Mouse (Mus musculus) adrenal gland, adult 2 months (tissue): ENCODE data around the gene Dusp15. TPM values are rescaled to one million over a fixed set of nuclear protein-coding genes. Genes with fewer than 3 reads are reported as not detected.

Experiments used
- DNase-seq: peaks from one replicate; pipeline ENCODE4 v3.0.0; 2021
- polyA plus RNA-seq: library from polyadenylated mRNA; depleted of rRNA; stranded (reverse); fragments of >200 nt; gene quantifications from 2 replicates; pipeline ENCODE4 v1.2.3, GENCODE M21; 2012; rRNA removed
- total RNA-seq, 2 experiments: library from RNA; stranded (reverse); gene quantifications; 2 replicates each; pipeline ENCODE4 v1.2.3; 2021

The Dusp15 gene
- total and polyA plus RNA-seq, 3 experiments: 0.82 to 2.9 (median 2.7) TPM

DNA sequence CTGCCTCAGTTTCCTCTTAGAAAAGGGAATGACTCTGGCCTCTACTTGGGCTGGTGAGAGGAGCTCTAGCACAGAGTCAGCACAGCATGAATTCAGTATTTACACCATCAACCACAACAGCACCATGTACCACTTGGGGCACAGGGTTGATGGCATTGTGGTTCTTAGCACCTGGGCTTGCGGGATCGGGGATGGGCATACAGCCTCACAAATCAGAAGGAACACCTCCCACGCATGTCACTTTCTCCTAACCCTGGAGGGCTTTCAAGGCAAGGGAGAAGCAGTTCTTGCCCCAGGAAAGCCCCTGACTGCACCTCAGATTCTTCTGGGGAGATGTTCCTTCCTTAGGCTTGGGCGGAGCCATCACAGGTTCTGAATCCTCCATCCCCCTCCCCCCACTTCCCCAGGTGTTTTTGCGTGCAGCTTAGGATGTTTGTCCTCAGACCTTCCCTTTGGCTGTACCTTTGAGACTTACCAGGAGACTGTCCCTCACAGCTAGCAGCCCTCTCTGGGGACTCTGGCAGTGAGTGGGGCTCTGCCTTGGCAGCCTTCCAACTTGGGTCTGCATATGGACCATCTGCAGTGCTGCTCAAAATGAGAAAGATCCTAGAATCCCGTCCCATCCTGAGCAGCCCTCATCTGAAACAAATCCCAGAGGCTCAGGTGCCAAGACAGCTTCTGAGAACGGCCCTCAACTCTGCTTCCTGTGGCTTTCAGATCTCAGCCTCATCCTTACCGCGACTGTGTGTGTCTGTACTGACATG is 45.0 kb downstream of the Dusp15 start:
- DNase-seq: no peak

DNA sequence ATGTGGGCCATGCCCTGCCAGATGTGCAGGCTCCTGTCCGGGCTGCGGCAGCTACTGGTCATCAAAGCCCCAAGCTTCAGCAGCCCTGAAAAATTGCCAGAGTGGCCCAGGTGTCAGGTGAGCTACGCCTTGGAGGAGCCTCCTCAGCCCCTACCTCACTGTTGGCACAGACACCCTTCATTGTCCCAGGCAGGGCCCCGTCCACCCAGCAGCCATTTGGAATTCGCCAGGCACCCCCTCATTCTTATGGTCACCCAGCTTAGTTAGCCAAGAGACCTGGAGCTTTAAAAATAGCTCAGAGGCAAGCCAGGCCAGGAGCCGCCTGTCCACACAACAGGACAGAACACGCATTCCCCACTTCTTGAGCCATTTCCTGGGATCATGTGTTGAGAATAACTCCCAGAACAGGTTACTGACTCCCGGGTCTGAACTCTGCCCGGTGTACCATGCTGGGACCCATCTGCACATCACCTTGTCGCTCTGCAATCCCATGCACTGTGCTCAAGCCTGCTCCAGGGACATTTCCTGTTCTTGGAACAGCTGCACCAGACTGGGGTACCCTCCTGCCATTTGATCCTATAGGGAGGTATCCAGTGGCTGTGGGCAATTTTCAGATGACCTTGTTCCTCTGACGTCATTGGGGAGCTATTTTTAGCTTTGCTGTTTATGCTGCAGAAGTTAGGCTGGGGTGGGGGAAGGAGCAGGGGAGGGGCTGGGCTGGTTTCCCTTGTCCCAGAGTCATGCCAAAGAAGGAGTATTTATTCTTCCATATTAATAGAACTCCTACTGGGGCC is 46.3 kb downstream of the Dusp15 start:
- DNase-seq: no peak

DNA sequence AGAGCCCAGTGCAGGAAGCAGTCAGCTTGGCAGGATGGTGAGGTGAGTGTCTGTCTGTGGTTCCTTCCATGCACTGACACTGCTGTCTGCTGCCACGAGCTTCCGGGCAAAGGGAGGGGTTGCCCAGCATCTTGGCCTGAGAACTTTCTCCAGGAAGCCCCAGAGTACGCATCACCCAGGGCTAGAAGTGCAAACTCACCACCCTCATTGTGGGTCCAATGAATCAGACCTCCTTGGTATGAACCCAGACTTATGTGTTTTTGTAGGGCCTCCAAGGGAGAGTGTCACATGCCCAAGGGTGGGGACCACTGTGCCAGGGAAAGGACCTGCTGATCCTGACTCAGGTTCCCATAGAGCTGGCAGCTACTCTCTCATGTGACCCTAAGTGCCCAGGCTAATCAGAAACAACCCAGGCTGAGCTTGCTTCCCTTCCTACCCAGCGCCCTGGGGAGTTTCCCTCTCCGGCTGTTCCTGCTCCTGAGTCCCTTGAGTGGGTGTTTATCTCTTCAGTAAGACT is 47.3 kb downstream of the Dusp15 start:
- no peak for DNase-seq

DNA sequence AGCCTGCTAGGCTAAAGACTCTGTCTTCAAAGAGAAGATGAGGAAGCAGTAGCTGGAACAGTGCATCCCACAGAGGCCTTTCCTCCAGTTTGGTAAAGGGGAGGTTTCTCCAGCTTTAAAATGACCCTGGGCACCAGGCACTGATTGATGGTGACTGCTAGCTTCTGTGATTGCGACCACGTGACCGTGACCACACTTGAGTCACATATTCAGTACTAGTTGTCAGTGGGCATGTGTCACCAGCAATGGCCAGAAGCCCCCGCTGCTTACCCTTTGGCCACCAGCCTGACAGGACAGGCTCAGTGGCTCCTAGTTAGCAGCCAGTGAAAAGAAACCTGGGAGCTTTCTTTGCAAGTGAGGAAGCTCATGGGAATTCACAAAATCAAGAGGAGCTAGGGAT is 47.9 kb downstream of the Dusp15 start:
- peak; percentile 90 for DNase-seq

DNA sequence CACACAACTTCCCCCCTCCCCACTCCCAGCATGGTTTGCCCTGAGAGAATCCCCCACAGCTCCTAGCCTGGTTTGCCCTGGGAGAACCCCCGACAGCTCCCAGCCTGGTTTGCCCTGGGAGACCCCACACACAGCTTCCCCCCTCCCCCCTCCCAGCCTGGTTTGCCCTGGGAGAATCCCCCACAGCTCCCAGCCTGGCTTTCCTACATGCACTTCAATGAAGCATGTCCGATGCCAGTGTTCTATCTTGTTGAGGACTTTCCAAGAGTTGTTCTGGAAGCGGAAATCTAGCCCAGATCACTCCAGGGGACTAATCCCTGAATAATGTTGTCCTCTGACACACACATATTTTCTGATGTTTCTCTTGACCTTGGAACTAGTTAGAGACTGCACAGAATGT is 48.8 kb downstream of the Dusp15 start:
- no peak for DNase-seq

DNA sequence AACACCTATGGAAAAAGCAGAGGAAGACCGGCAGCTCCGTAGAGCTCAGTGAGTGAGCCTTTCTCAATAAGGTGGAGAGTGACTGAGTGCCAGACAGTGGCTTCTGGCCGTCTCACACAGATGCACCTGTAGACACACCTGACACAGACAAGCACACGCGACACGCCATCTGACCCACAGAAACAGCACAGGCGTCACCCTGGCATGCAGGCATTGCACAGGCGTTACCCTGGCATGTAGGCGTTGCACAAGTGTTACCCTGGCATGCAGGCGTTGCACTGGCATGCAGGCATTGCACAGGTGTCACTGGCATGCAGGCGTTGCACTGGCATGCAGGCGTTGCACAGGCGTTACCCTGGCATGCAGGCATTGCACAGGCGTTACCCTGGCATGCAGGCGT is 50.2 kb downstream of the Dusp15 start:
- DNase-seq: no peak

DNA sequence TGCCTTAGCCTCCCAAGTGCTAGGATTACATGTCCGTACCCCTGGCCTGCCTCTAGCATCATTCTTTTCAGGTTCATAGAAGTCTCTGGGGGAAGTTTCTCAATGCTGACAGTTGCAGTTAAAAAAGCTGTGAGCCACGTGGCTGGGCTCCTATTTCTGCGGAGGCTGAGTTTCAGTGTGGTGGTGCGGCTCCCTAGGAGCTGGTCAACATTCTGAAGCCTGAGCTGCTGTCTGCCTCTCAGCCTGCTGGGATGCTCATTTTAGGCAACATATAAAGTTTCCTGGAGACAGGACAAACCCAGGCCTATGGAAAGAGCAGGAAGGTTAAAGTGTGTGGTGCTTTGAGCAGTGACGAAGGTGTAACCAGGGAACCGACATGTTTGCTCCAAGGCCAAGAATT is 52.5 kb downstream of the Dusp15 start:
- no peak for DNase-seq

DNA sequence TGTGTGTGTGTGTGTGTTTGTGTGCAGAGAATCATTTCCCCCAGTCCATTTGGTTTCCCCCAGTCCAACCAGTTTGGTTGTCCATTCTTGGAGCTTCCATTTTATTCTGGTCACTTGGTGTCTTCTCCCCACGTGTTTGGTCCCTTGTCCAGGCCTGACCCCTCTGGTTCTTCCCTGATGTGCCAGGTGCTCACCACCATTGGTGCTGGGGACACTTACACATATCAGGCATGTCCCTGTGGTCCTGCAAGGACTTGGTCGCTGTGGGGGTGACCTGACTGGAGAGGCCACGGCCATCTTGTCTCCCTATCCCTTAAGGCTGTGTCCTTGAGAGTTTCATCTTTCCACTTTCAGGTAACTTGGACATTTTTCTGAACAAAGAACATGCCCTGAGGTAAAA is 54.6 kb downstream of the Dusp15 start:
- no peak for DNase-seq

DNA sequence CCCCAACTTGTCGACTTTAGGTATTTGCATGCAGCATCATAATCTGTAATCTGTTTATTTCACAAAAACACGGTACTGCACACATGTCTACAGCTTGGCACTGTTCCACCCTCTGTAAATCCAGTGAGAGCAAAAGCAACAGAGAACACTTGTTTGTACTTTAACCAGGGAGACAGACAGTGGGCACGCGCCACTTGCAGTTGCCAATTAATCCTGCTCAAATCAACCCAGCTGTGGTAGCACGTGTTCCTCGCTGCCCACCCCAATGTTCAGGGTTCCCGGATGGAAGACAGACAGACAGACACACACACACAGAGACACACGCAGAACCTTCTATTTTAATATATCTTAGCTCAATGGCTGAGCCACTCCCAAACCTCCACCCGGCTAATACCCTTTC is 55.7 kb downstream of the Dusp15 start:
- no peak for DNase-seq

Other genes starting within 250 kb of the Dusp15 start
- 10 to 100 TPM; 41.5 to 67.3 TPM for gene Id1, start 215.4 kb downstream of the Dusp15 start, total RNA-seq
- 186 and 275 TPM in 2 replicates for gene Id1, start 215.4 kb downstream of the Dusp15 start, polyA plus RNA-seq
- 1 to 10 TPM; 1.4 to 3.4 TPM for gene Cox4i2, start 197.5 kb downstream of the Dusp15 start, total RNA-seq
- gene Cox4i2, start 197.5 kb downstream of the Dusp15 start, polyA plus RNA-seq: 3.9 and 4.4 TPM in 2 replicates
- gene Bcl2l1, start 120.0 kb downstream of the Dusp15 start, total RNA-seq: 10 to 100 TPM; 54.3 to 79.7 TPM
- gene Bcl2l1, start 120.0 kb downstream of the Dusp15 start, polyA plus RNA-seq: 42.4 and 43.8 TPM in 2 replicates
- 1 to 10 TPM; 2.0 to 4.2 TPM for gene Tpx2, start 103.7 kb downstream of the Dusp15 start, total RNA-seq
- 0.18 and 0.40 TPM in 2 replicates for gene Tpx2, start 103.7 kb downstream of the Dusp15 start, polyA plus RNA-seq
- not detected for gene Mylk2, start 40.3 kb downstream of the Dusp15 start, total RNA-seq
- not detected in 2 replicates for gene Mylk2, start 40.3 kb downstream of the Dusp15 start, polyA plus RNA-seq
- gene Foxs1, start 18.5 kb downstream of the Dusp15 start, total RNA-seq: 1 to 10 TPM; 3.2 to 3.7 TPM
- 11.1 and 13.1 TPM in 2 replicates for gene Foxs1, start 18.5 kb downstream of the Dusp15 start, polyA plus RNA-seq
- under 1 TPM; 0.40 to 0.90 TPM for gene Ttll9, start 10.8 kb upstream of the Dusp15 start, total RNA-seq
- gene Ttll9, start 10.8 kb upstream of the Dusp15 start, polyA plus RNA-seq: 0.06 and 0.33 TPM in 2 replicates
- gene Pdrg1, start 63.7 kb upstream of the Dusp15 start, total RNA-seq: 100 to 1,000 TPM; 146 to 245 TPM
- 53.5 and 58.0 TPM in 2 replicates for gene Pdrg1, start 63.7 kb upstream of the Dusp15 start, polyA plus RNA-seq
- gene Xkr7, start 80.2 kb upstream of the Dusp15 start, total RNA-seq: 1 to 10 TPM in 1 of 2 experiments, under 1 TPM in 1; 0.49 to 1.0 TPM
- 1.0 and 1.6 TPM in 2 replicates for gene Xkr7, start 80.2 kb upstream of the Dusp15 start, polyA plus RNA-seq
- gene Ccm2l, start 114.3 kb upstream of the Dusp15 start, total RNA-seq: 10 to 100 TPM; 12.7 to 15.3 TPM
- gene Ccm2l, start 114.3 kb upstream of the Dusp15 start, polyA plus RNA-seq: 37.1 and 49.1 TPM in 2 replicates
- gene Hck, start 156.8 kb upstream of the Dusp15 start, total RNA-seq: 1 to 10 TPM; 3.1 to 4.6 TPM
- 4.2 and 4.7 TPM in 2 replicates for gene Hck, start 156.8 kb upstream of the Dusp15 start, polyA plus RNA-seq
- gene Tm9sf4, start 209.6 kb upstream of the Dusp15 start, total RNA-seq: 100 to 1,000 TPM; 104 to 121 TPM
- 40.8 and 66.2 TPM in 2 replicates for gene Tm9sf4, start 209.6 kb upstream of the Dusp15 start, polyA plus RNA-seq